Mouse (Mus musculus) frontal cortex, adult 2 months (tissue): ENCODE measurements around the gene Gm5849. TPM values are rescaled to one million over a fixed set of nuclear protein-coding genes. Genes with fewer than 3 reads are reported as not detected.
"Not testable (repeated sequence)": the region's sequence is repeated elsewhere in the genome, so short reads cannot be mapped to it uniquely, and the experiment has no call there.

Experiments
- DNase-seq, 2 experiments: peaks; one replicate each; pipeline ENCODE4 v3.0.0; 2022; ENCODE audit warnings: low spot score in 1 of 2; ENCODE audit errors: extremely low spot score in 1 of 2
- polyA plus RNA-seq: library from polyadenylated mRNA; depleted of rRNA; stranded (reverse); fragments of >200 nt; gene quantifications from 2 replicates; pipeline ENCODE4 v1.2.3, GENCODE M21; 2012; rRNA removed

Gene Gm5849
- polyA plus RNA-seq = not detected in 2 replicates

- not testable (repeated sequence) for DNase-seq
Measured at GRCm38 (mm10) chr3:90777776-90778175, at the start of gene Gm5849. Gene Gm5849, minus strand, starts transcription at chr3:90777876.

DNA sequence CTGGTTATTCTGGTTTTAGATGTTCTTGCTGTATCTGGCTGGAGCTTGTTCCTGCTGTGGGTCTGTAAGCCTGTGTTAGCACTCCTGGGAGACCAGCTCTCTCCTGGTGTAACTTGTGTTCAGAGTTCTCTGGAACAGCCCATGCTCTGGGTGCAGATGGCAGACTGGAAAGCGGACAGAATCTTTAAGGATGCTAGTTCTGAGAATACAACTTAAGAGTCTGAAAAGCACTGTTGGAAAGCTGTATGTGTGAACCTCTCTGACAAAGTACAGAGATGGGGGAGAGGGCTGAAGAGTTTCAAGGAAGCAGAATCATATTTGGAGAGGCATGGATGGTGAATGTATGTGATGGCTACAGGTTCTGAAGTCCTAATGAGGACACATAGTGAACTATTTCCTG is 28.0 kb downstream of the Gm5849 start:
- DNase-seq = no peak

GRCm38 (mm10) chr3:90726606-90727005 is 51.1 kb downstream of the Gm5849 start, which contains the start of gene Pglyrp4:
Gene Pglyrp4, plus strand, starts transcription at chr3:90726906.
- DNase-seq = no peak

Other genes with a start within 250 kb of the Gm5849 start
- gene S100a16, start 240.6 kb downstream of the Gm5849 start, polyA plus RNA-seq = 119 and 133 TPM in 2 replicates
- 2.7 and 3.4 TPM in 2 replicates for gene S100a3, start 217.3 kb downstream of the Gm5849 start, polyA plus RNA-seq
- gene S100a2, start 187.6 kb downstream of the Gm5849 start, polyA plus RNA-seq = not detected in 2 replicates
- not detected in 2 replicates for gene Gm42674, start 176.0 kb downstream of the Gm5849 start, polyA plus RNA-seq
- 13.9 and 14.5 TPM in 2 replicates for gene S100a4, start 174.1 kb downstream of the Gm5849 start, polyA plus RNA-seq
- gene S100a5, start 169.4 kb downstream of the Gm5849 start, polyA plus RNA-seq = 186 and 213 TPM in 2 replicates
- 50.6 and 60.9 TPM in 2 replicates for gene S100a6, start 165.0 kb downstream of the Gm5849 start, polyA plus RNA-seq
- 0.70 and 0.76 TPM in 2 replicates for gene S100a7a, start 123.9 kb downstream of the Gm5849 start, polyA plus RNA-seq
- gene S100a8, start 108.9 kb downstream of the Gm5849 start, polyA plus RNA-seq = 1.9 and 3.7 TPM in 2 replicates
- gene S100a9, start 82.2 kb downstream of the Gm5849 start, polyA plus RNA-seq = 2.0 and 6.7 TPM in 2 replicates
- gene Pglyrp4, start 51.0 kb downstream of the Gm5849 start, polyA plus RNA-seq = not detected in 2 replicates